Mouse (Mus musculus) testis, adult 2 months (tissue): ENCODE measurements around the gene Mfsd2b. TPM values are rescaled to one million over a fixed set of nuclear protein-coding genes. Genes with fewer than 3 reads are reported as not detected.

ENCODE experiments used
- H3K27ac ChIP-seq: fragments of 200-500 bp; 2 replicates; pipeline ENCODE4 v1.5.1; 2012; ENCODE audit warnings: low read depth, low read length; ENCODE audit not compliant: control insufficient read depth, insufficient read depth
- H3K27me3 ChIP-seq: fragments of 200-500 bp; 2 replicates; pipeline ENCODE4 v1.6.1; 2012; ENCODE audit warnings: mild to moderate bottlenecking, low read length, moderate library complexity; ENCODE audit not compliant: control insufficient read depth, insufficient read depth
- H3K36me3 ChIP-seq: fragments of 200-500 bp; 2 replicates; pipeline ENCODE4 v1.6.1; 2012; ENCODE audit warnings: mild to moderate bottlenecking, low read length; ENCODE audit not compliant: control insufficient read depth, insufficient read depth
- H3K4me1 ChIP-seq: fragments of 200-500 bp; 2 replicates; pipeline ENCODE4 v1.6.1; 2012; ENCODE audit warnings: low read length; ENCODE audit not compliant: control insufficient read depth, insufficient read depth
- H3K4me3 ChIP-seq: fragments of 200-500 bp; 2 replicates; pipeline ENCODE4 v1.5.1; 2012; ENCODE audit warnings: low read depth, mild to moderate bottlenecking, low read length, moderate library complexity, mixed read lengths; ENCODE audit not compliant: control insufficient read depth
- CTCF ChIP-seq: fragments of 200-500 bp; IDR thresholded peaks from 2 replicates; pipeline ENCODE4 v1.5.1; 2012; ENCODE audit warnings: low read depth, mild to moderate bottlenecking, inconsistent platforms, low read length, moderate library complexity; ENCODE audit not compliant: control insufficient read depth, insufficient read depth, insufficient replicate concordance
- POLR2A ChIP-seq: fragments of 200-500 bp; IDR thresholded peaks from 2 replicates; pipeline ENCODE4 v1.6.1; 2012; ENCODE audit warnings: low read depth, mild to moderate bottlenecking, inconsistent platforms, low read length, moderate library complexity; ENCODE audit not compliant: control insufficient read depth
- polyA plus RNA-seq: library from polyadenylated mRNA; depleted of rRNA; stranded (reverse); fragments of >200 nt; gene quantifications from 2 replicates; pipeline ENCODE4 v1.2.3, GENCODE M21; 2012

The Mfsd2b gene
- polyA plus RNA-seq, 1 experiment: 4.4 TPM

- no peaks in the 10 kb centered on the region for H3K36me3 ChIP-seq
- no peaks in the 10 kb centered on the region for H3K27me3 ChIP-seq
- no peaks in the 10 kb centered on the region; the same call in 1 of the 2 replicates for H3K4me1 ChIP-seq
These were observed 17.3 kb downstream of the Mfsd2b start for GRCm38 (mm10) chr12:4856834-4857233.

GRCm38 (mm10) chr12:4856160-4856559 lies 18.0 kb downstream of the Mfsd2b start:
- Histone ChIP-seq H3K36me3 (no peaks in the 10 kb centered on the region), H3K4me1 (no peaks in the 10 kb centered on the region; the same call in 1 of the 2 replicates)
- no peak for TF ChIP-seq POLR2A
- TF ChIP-seq CTCF: no peak

More at GRCm38 (mm10) chr12:4856834-4857233, 17.3 kb downstream of the Mfsd2b start:
- Histone ChIP-seq H3K27ac (no peak overlapping the region), H3K4me3 (no peak overlapping the region)
- TF ChIP-seq POLR2A (no peak), CTCF (no peak)

GRCm38 (mm10) chr12:4843741-4844140 lies 30.4 kb downstream of the Mfsd2b start:
- Histone ChIP-seq H3K4me3 (peak overlapping the region; percentile 96), H3K27me3 (peaks cover 2% of the 10 kb centered on the region; the same call in 1 of the 2 replicates), H3K36me3 (no peaks in the 10 kb centered on the region), H3K27ac (no peak overlapping the region), H3K4me1 (peaks cover 19% of the 10 kb centered on the region)
- TF ChIP-seq CTCF (no peak), POLR2A (no peak)

More at GRCm38 (mm10) chr12:4856160-4856559, 18.0 kb downstream of the Mfsd2b start:
- H3K27ac ChIP-seq: no peak overlapping the region
- no peak overlapping the region for H3K4me3 ChIP-seq
- H3K27me3 ChIP-seq: no peaks in the 10 kb centered on the region

- Histone ChIP-seq H3K27me3 (peaks cover 2% of the 10 kb centered on the region; the same call in 1 of the 2 replicates), H3K36me3 (no peaks in the 10 kb centered on the region), H3K4me3 (peak within 1 kb of the TSS; percentile 96), H3K4me1 (peaks cover 19% of the 10 kb centered on the region), H3K27ac (peak within 1 kb of the TSS; percentile 86)
- peak; percentile 41; the same call in 1 of the 2 replicates for TF ChIP-seq POLR2A
- TF ChIP-seq CTCF: no peak
These were observed 31.1 kb downstream of the Mfsd2b start, which contains the start of gene Wdcp for GRCm38 (mm10) chr12:4842890-4843597. Gene Wdcp, plus strand, starts transcription at chr12:4843303.

GRCm38 (mm10) chr12:4842456-4842855 lies 31.7 kb downstream of the Mfsd2b start:
- H3K27ac ChIP-seq: no peak overlapping the region
- peaks cover 2% of the 10 kb centered on the region; the same call in 1 of the 2 replicates for H3K27me3 ChIP-seq
- peaks cover 19% of the 10 kb centered on the region for H3K4me1 ChIP-seq
- no peak overlapping the region for H3K4me3 ChIP-seq
- no peaks in the 10 kb centered on the region for H3K36me3 ChIP-seq
- no peak for TF ChIP-seq POLR2A
- TF ChIP-seq CTCF: no peak

- Histone ChIP-seq H3K36me3 (no peaks in the 10 kb centered on the region), H3K27ac (no peak within 1 kb of the TSS), H3K4me3 (peak within 1 kb of the TSS; percentile 67), H3K4me1 (peaks cover 19% of the 10 kb centered on the region), H3K27me3 (peaks cover 2% of the 10 kb centered on the region; the same call in 1 of the 2 replicates)
- no peak for TF ChIP-seq POLR2A
These were observed 32.7 kb downstream of the Mfsd2b start, which contains the start of gene Fkbp1b for GRCm38 (mm10) chr12:4841392-4841887. Gene Fkbp1b, minus strand, starts transcription at chr12:4841591.

GRCm38 (mm10) chr12:4840741-4841140 lies 33.4 kb downstream of the Mfsd2b start:
- Histone ChIP-seq H3K4me1 (peaks cover 19% of the 10 kb centered on the region), H3K27me3 (peaks cover 2% of the 10 kb centered on the region; the same call in 1 of the 2 replicates), H3K27ac (no peak overlapping the region), H3K4me3 (peak overlapping the region; percentile 67), H3K36me3 (no peaks in the 10 kb centered on the region)
- TF ChIP-seq CTCF (no peak), POLR2A (no peak)
